Mouse (Mus musculus) stomach, embryonic 16.5 days (tissue): Measurements from ENCODE around the gene Tmem53. TPM values are rescaled to one million over a fixed set of nuclear protein-coding genes. Genes with fewer than 3 reads are reported as not detected.

Experiments used
- ATAC-seq: fragments of 200-750 bp; cut with Nextera tagmentation; 2 replicates; pipeline ENCODE4 v1.8.0; 2017; ENCODE audit warnings: moderate number of reproducible peaks, moderate TSS enrichment; ENCODE audit not compliant: insufficient read depth, low FRiP score
- H3K27ac ChIP-seq: fragments of 300-500 bp; sonication (generic); 2 replicates; pipeline ENCODE4 v1.5.1; 2014; ENCODE audit warnings: low read length
- H3K27me3 ChIP-seq: fragments of 300-500 bp; sonication (generic); 2 replicates; pipeline ENCODE4 v1.6.1; 2014; ENCODE audit warnings: low read length, control low read depth, mixed read lengths; ENCODE audit not compliant: control insufficient read depth, insufficient read depth
- H3K36me3 ChIP-seq: fragments of 300-500 bp; sonication (generic); 2 replicates; pipeline ENCODE4 v1.6.1; 2014; ENCODE audit warnings: low read length; ENCODE audit not compliant: control insufficient read depth, insufficient read depth
- H3K4me1 ChIP-seq: fragments of 300-500 bp; sonication (generic); 2 replicates; pipeline ENCODE4 v1.6.1; 2014; ENCODE audit warnings: low read length, control low read depth, mixed read lengths; ENCODE audit not compliant: control insufficient read depth, insufficient read depth
- H3K4me2 ChIP-seq: fragments of 300-500 bp; sonication (generic); 2 replicates; pipeline ENCODE4 v1.6.1; 2014; ENCODE audit warnings: low read depth, low read length, mixed read lengths
- H3K4me3 ChIP-seq: fragments of 300-500 bp; sonication (generic); replicated peaks from 2 replicates; pipeline ENCODE4 v1.5.1; 2014; ENCODE audit warnings: mild to moderate bottlenecking, low read length
- H3K9ac ChIP-seq: fragments of 300-500 bp; sonication (generic); 2 replicates; pipeline ENCODE4 v1.6.1; 2014; ENCODE audit warnings: low read length
- H3K9me3 ChIP-seq: fragments of 300-500 bp; sonication (generic); replicated peaks from 2 replicates; pipeline ENCODE4 v1.6.1; 2016; ENCODE audit warnings: low read length, control low read depth; ENCODE audit not compliant: control insufficient read depth
- WGBS: fragments of 180-500 bp; shearing (Covaris S2); extraction: QIAGEN DNeasy Blood & Tissue Kit; methylation state at CpG from one replicate; pipeline ENCODE4 v1.1.7; 2014; 5-methylcytosine and 5-hydroxymethylcytosine counted together
- polyA plus RNA-seq: library from polyadenylated mRNA; unstranded; fragments of >200 nt; fragmentation: Nextera tagmentation; extraction: Ambion mirVana; gene quantifications from 2 replicates; pipeline ENCODE4 v1.2.1, GENCODE M21; 2015

Tmem53 gene
- polyA plus RNA-seq = 14.2 and 14.6 TPM in 2 replicates

GRCm38 (mm10) chr4:117251801-117252316 lies at the start of gene Tmem53, which contains the start of gene Armh1:
Gene Tmem53 (plus strand): TSS chr4:117251951.
Gene Armh1 (minus strand): TSS chr4:117252125.
- H3K27ac ChIP-seq = peak within 1 kb of the TSS; percentile 72
- WGBS = under 1% methylated on average over 38 of the region's 43 CpGs
- H3K4me2 ChIP-seq = peak within 1 kb of the TSS; percentile 66
- H3K4me3 ChIP-seq = peak within 1 kb of the TSS; percentile 62
- peaks cover 5% of the 10 kb centered on the region; the same call in 1 of the 2 replicates for H3K4me1 ChIP-seq
- peak within 1 kb of the TSS; percentile 74 for H3K9ac ChIP-seq
- H3K27me3 ChIP-seq = no peaks in the 10 kb centered on the region
- peak; percentile 99 for ATAC-seq
- H3K9me3 ChIP-seq = no peaks in the 10 kb centered on the region
- no peaks in the 10 kb centered on the region for H3K36me3 ChIP-seq

GRCm38 (mm10) chr4:117202046-117202991 lies 49.4 kb upstream of the Tmem53 start:
- H3K9ac ChIP-seq = peak overlapping the region; percentile 63
- no peaks in the 10 kb centered on the region for H3K36me3 ChIP-seq
- no peaks in the 10 kb centered on the region for H3K4me1 ChIP-seq
- no peaks in the 10 kb centered on the region for H3K27me3 ChIP-seq
- 1% methylated on average over 25 of the region's 25 CpGs for WGBS
- no peaks in the 10 kb centered on the region for H3K9me3 ChIP-seq
- H3K27ac ChIP-seq = peak overlapping the region; percentile 60
- peak; percentile 86 for ATAC-seq
- peak overlapping the region; percentile 58 for H3K4me2 ChIP-seq
- H3K4me3 ChIP-seq = peak overlapping the region; percentile 41

- Histone ChIP-seq H3K4me1 (no peaks in the 10 kb centered on the region), H3K9me3 (no peaks in the 10 kb centered on the region), H3K27ac (peak overlapping the region; percentile 60), H3K4me2 (peak overlapping the region; percentile 58), H3K9ac (no peak overlapping the region; the same call in 1 of the 2 replicates), H3K27me3 (no peaks in the 10 kb centered on the region), H3K36me3 (no peaks in the 10 kb centered on the region), H3K4me3 (no peak overlapping the region)
- ATAC-seq = no peak
- 72% methylated on average over 4 of the region's 4 CpGs for WGBS
Measured at GRCm38 (mm10) chr4:117202992-117203354, 48.8 kb upstream of the Tmem53 start.

DNA sequence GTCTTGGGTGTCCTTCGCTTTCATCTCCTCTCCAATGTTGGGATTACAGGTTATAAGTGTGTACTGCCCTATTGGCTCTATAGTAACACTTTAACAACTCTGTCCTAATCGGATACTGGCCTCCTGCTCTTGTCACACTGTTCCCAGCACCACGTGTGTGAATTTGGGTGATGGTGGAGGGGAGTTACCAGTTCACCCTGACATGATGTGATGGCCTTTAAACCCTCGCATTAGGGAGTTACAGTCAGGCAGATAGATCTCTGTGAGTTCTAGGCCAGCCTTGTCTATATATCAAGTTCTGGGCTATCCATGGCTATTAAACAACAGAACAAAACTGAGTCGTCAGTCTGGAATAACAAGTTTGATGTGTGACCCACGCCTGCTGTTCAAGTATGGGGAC lies 42.2 kb upstream of the Tmem53 start:
- H3K4me3 ChIP-seq = no peak overlapping the region
- H3K27ac ChIP-seq = no peak overlapping the region
- no peak overlapping the region for H3K4me2 ChIP-seq
- H3K27me3 ChIP-seq = no peaks in the 10 kb centered on the region
- H3K4me1 ChIP-seq = no peaks in the 10 kb centered on the region; the same call in 1 of the 2 replicates
- WGBS = 69% methylated on average over 6 of the region's 6 CpGs
- no peaks in the 10 kb centered on the region for H3K9me3 ChIP-seq
- no peak overlapping the region for H3K9ac ChIP-seq
- no peaks in the 10 kb centered on the region for H3K36me3 ChIP-seq
- ATAC-seq = no peak

DNA sequence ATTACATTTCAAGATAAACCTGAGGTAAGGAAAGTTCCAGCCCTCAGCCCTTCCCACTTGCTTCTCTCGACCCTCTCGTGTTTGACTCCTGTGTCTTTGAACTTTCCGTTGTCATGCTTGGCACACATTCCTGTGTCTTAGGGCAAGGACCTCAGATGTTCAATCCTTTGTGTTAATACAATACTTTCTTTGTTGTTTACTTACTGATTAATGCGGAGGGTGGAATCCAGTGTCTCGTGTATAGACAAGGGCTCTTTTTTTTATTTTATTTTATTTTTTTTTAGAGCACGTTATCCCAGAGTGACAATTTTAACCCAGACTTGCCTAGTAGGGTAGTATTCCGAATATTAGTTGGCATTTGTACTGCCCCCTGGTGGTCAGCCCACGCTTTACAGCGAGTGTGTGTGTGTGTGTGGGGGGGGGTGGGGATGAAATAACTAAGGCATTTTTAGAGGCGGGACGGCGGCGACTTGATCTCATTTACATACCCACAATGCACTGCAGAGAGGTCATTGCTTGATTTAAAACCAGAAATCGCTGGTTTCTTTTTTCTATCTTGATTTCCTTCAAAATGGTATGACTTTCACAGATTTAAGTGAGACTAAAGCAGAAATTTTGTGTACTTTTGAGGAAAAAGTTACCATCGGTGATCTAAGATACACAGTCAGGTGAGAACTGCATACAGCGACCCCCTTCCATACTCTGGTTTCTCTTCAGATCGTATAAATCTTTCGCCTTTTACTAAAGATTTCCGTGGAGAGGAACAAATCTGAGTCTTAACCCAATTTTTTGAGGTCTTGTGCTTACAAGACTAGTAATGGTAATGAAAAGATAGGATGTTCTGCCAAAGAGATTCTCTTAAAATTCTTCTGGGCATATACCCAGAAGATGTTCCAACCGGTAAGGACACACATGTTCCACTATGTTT lies 41.3 kb upstream of the Tmem53 start:
- H3K9me3 ChIP-seq = no peaks in the 10 kb centered on the region
- no peaks in the 10 kb centered on the region for H3K36me3 ChIP-seq
- no peaks in the 10 kb centered on the region; the same call in 1 of the 2 replicates for H3K4me1 ChIP-seq
- H3K4me3 ChIP-seq = no peak overlapping the region
- no peak overlapping the region for H3K27ac ChIP-seq
- no peaks in the 10 kb centered on the region for H3K27me3 ChIP-seq
- 0 out of 2 replicates have a peak, but pooled peaks have one; percentile 53 for ATAC-seq
- H3K4me2 ChIP-seq = peak overlapping the region; percentile 27
- WGBS = 6% methylated on average over 20 of the region's 20 CpGs
- H3K9ac ChIP-seq = no peak overlapping the region

DNA sequence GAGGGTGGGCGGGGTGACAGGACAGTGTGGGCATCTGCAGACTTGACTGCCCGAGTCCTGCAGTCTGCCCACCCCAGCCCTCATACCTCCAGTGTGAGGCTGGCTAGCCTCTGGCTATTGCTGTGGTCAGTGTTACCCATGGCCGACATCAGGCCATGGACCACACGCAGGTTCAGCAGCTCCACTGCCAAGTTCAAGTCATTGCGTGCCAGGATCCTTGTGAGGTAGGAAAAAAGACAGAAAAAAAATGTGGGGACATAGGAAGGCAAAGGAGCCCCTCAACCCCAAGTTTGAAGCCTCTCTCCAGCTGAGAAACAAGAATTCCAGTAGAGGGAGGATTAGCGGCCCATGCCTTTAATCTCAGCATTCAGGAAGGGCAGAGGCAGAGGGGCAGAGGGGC lies 37.5 kb upstream of the Tmem53 start:
- Histone ChIP-seq H3K9ac (no peak overlapping the region), H3K4me3 (no peak overlapping the region), H3K4me1 (peaks cover 4% of the 10 kb centered on the region), H3K4me2 (no peak overlapping the region), H3K27ac (no peak overlapping the region), H3K36me3 (no peaks in the 10 kb centered on the region), H3K9me3 (no peaks in the 10 kb centered on the region), H3K27me3 (no peaks in the 10 kb centered on the region)
- ATAC-seq = no peak
- WGBS = 84% methylated on average over 6 of the region's 6 CpGs

DNA sequence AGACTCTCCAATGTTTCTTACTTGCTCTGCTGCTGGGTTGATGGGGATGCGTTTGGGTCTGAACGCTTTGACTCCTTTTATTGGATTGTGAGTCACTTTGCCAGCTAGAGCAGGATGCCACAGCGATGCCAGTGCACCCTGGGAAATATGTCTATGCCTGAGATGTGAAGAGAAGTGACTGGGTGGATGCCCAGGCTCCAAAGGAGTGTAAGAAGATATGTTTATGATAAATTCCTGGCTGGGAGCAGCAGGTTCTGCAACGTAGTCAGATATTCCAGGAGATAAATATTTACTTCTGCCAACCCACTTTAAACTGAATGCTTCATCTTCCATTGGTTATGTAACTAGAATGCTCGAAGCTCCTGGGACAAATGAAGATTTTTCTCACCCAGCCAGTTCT lies 34.7 kb upstream of the Tmem53 start:
- no peaks in the 10 kb centered on the region for H3K27me3 ChIP-seq
- H3K9ac ChIP-seq = no peak overlapping the region
- no peaks in the 10 kb centered on the region for H3K36me3 ChIP-seq
- peaks cover 4% of the 10 kb centered on the region; the same call in 1 of the 2 replicates for H3K4me1 ChIP-seq
- no peak overlapping the region for H3K4me2 ChIP-seq
- no peaks in the 10 kb centered on the region for H3K9me3 ChIP-seq
- no peak for ATAC-seq
- WGBS = 53% methylated on average over 5 of the region's 5 CpGs
- H3K4me3 ChIP-seq = no peak overlapping the region
- H3K27ac ChIP-seq = no peak overlapping the region

DNA sequence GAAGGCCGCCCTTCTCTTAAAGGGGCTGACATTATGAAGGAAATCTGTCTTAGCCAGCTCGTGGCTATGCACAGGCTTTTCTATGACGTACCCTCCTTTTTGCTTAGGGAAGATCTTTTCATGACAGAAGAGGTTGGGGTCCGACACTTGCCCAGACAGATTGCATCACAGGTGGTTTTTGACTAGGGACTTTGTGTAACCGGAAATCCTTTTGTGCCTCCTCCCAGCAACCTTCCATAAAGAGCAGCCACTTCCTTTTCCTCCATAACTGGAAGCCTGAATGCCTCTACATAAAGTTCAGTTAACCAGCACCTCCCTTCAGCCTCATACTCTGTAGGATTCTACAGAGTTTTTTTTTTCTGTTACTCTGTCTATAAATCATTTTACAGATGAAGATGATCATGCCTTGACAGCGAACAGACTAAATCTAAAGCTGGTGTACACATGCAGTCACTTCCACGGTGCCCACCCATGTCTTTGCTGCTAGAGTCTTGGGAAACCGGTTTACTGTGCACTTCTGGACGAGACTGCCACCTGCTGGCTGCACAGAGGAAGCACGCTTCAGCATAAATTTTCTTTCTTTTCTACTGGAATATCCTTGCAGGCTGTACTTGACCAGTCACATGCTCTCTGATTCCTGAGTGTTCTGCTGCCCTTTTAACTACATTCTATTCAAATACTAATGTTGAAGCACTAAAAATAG lies 33.1 kb upstream of the Tmem53 start:
- peaks cover 4% of the 10 kb centered on the region; the same call in 1 of the 2 replicates for H3K4me1 ChIP-seq
- ATAC-seq = no peak
- 33% methylated on average over 10 of the region's 10 CpGs for WGBS

More for the DNA sequence above, 33.1 kb upstream of the Tmem53 start:
- Histone ChIP-seq H3K4me2 (peak overlapping the region; percentile 17; the same call in 1 of the 2 replicates), H3K27me3 (no peaks in the 10 kb centered on the region), H3K36me3 (no peaks in the 10 kb centered on the region), H3K4me3 (no peak overlapping the region), H3K9me3 (no peaks in the 10 kb centered on the region), H3K9ac (no peak overlapping the region), H3K27ac (no peak overlapping the region)
